Mouse (Mus musculus): ENCODE data around the gene Olfr466. TPM values are rescaled to one million over a fixed set of nuclear protein-coding genes. Genes with fewer than 3 reads are reported as not detected.

Gene Olfr466
- total RNA-seq, 1 experiment: not detected

- Histone ChIP-seq H3K9ac (ENCODE audit: insufficient read depth, low read depth, low read length, poor library complexity, severe bottlenecking) (no peak overlapping the region; the same call in 1 of the 2 replicates), H3K4me3 (ENCODE audit: insufficient read depth in 1 of 2, low read depth in 1 of 2, low read length in 2 of 2, poor library complexity in 1 of 2, severe bottlenecking in 1 of 2) (peak overlapping the region; percentile 37 to 71; a peak in 3 of 4 replicates), H3K36me3 (ENCODE audit: control insufficient read depth, insufficient read depth, low read length, poor library complexity, severe bottlenecking) (no peaks in the 10 kb centered on the region), H3K4me1 (ENCODE audit: control insufficient read depth in 2 of 2, insufficient read depth in 2 of 2, low read length in 2 of 2, poor library complexity in 1 of 2) (peaks cover 0 to 4% of the 10 kb centered on the region in 2 experiments; a peak in 1 of 4 replicates), H3K9me3 (ENCODE audit: control insufficient read depth, insufficient read depth, low read depth, low read length) (no peaks in the 10 kb centered on the region), H3K27ac (ENCODE audit: insufficient read depth, low read depth, low read length, poor library complexity, severe bottlenecking) (no peak overlapping the region)
- TF ChIP-seq ZNF384 (IDR thresholded peaks at IDR 0.05; ENCODE audit: low read depth, low read length) (no peak), HCFC1 (IDR thresholded peaks at IDR 0.05; ENCODE audit: borderline replicate concordance, insufficient read depth, low read length) (no peak), ZC3H11A (IDR thresholded peaks at IDR 0.05; ENCODE audit: borderline replicate concordance, low read depth, low read length) (no peak), MAFK (IDR thresholded peaks at IDR 0.05; ENCODE audit: insufficient read depth, low read depth, low read length) (no peak), CHD2 (IDR thresholded peaks at IDR 0.05; ENCODE audit: low read depth, low read length) (no peak)
- DNase-seq (ENCODE audit: low read depth, low spot score): no peak
- in situ Hi-C loops (cut with MboI; ENCODE audit: low sequenced_read_pairs in 2 of 2, unreplicated experiment in 2 of 2): no loop called here
Observed at GRCm38 (mm10) chr13:65176472-65177091, 26.5 kb downstream of the Olfr466 start.

- H3K36me3 ChIP-seq (ENCODE audit: control insufficient read depth, insufficient read depth, low read length, poor library complexity, severe bottlenecking): no peaks in the 10 kb centered on the region
- DNase-seq (ENCODE audit: low read depth, low spot score): no peak
- no peak overlapping the region for H3K27ac ChIP-seq (ENCODE audit: insufficient read depth, low read depth, low read length, poor library complexity, severe bottlenecking)
- in situ Hi-C loops (cut with MboI; ENCODE audit: low sequenced_read_pairs in 2 of 2, unreplicated experiment in 2 of 2): no loop called here
- H3K4me3 ChIP-seq (ENCODE audit: insufficient read depth in 1 of 2, low read depth in 1 of 2, low read length in 2 of 2, poor library complexity in 1 of 2, severe bottlenecking in 1 of 2): no peak overlapping the region
- TF ChIP-seq MAFK (IDR thresholded peaks at IDR 0.05; ENCODE audit: insufficient read depth, low read depth, low read length): no peak
- TF ChIP-seq CHD2 (IDR thresholded peaks at IDR 0.05; ENCODE audit: low read depth, low read length): no peak
- TF ChIP-seq ZC3H11A (IDR thresholded peaks at IDR 0.05; ENCODE audit: borderline replicate concordance, low read depth, low read length): no peak
- no peak for TF ChIP-seq HCFC1 (IDR thresholded peaks at IDR 0.05; ENCODE audit: borderline replicate concordance, insufficient read depth, low read length)
- no peak for TF ChIP-seq ZNF384 (IDR thresholded peaks at IDR 0.05; ENCODE audit: low read depth, low read length)
- no peak overlapping the region for H3K9ac ChIP-seq (ENCODE audit: insufficient read depth, low read depth, low read length, poor library complexity, severe bottlenecking)
- H3K4me1 ChIP-seq (ENCODE audit: control insufficient read depth in 2 of 2, insufficient read depth in 2 of 2, low read length in 2 of 2, poor library complexity in 1 of 2): no peaks in the 10 kb centered on the region
- H3K9me3 ChIP-seq (ENCODE audit: control insufficient read depth, insufficient read depth, low read depth, low read length): no peaks in the 10 kb centered on the region
Observed at GRCm38 (mm10) chr13:65200667-65201066, 50.6 kb downstream of the Olfr466 start.

Other genes with a start within 250 kb of the Olfr466 start
- gene Cntnap3, start 246.3 kb upstream of the Olfr466 start, total RNA-seq (2012; rRNA removed): 0.62 and 0.95 TPM in 2 replicates
- gene Spata31, start 232.8 kb upstream of the Olfr466 start, total RNA-seq (2012; rRNA removed): not detected in 2 replicates
- not detected in 2 replicates for gene Spata31d1c, start 117.2 kb upstream of the Olfr466 start, total RNA-seq (2012; rRNA removed)
- not detected in 2 replicates for gene Prss47, start 97.5 kb upstream of the Olfr466 start, total RNA-seq (2012; rRNA removed)
- 43.1 and 56.2 TPM in 2 replicates for gene Mfsd14b, start 37.3 kb upstream of the Olfr466 start, total RNA-seq (2012; rRNA removed)
- gene Olfr465-ps1, start 12.2 kb upstream of the Olfr466 start, total RNA-seq (2012; rRNA removed): not detected in 2 replicates
- gene Nlrp4f, start 55.7 kb downstream of the Olfr466 start, total RNA-seq (2012; rRNA removed): 1.1 and 4.6 TPM in 2 replicates
- gene Gm10775, start 109.3 kb downstream of the Olfr466 start, total RNA-seq (2012; rRNA removed): 0.21 TPM in 1 of 2 replicates, not detected in the other
- gene Zfp369, start 128.6 kb downstream of the Olfr466 start, total RNA-seq (2012; rRNA removed): 30.7 and 36.0 TPM in 2 replicates

Data from ES-E14 (cell line).